ENCODE assay signal across 11 mouse cellular contexts in the genomic region with DNA sequence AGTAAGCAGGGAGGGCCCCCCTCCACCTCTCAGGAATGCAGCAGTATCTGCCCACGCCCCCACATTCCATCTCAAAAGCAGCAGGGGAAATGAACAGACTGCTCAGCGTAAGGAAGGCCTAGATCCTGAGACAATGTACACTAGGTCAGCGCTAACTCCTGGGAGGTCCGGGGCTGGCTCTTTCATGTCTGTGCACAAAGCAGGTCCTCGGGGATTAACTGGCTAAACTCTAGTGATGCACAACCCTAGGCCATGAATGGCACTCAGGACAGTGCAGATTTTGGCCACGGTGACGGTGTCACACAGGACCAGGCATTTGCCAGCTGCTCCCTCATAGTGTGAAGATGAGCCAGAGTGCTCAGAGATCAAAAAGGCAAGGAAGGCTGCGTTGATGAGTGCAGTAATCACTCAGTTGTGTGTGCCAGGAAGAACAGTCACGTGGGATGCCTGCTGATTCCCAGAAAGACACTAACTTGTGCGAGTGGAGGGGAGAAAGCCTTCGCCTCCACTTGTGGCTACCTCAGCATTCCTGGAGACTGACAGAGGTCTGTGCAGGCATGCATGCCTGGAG. TPM values are rescaled to one million over a fixed set of nuclear protein-coding genes. Genes with fewer than 3 reads are reported as not detected.
A peak's percentile ranks its signal among the peaks of the same experiment; 100 is the strongest.
DNase-seq lines count a peak whose midpoint lies in the region; ATAC-seq and TF ChIP-seq lines count a peak whose summit lies in the region.
"Had no signal": no experiment of that assay in that cellular context is flagged by ENCODE, and none has a peak within 500 bp of the region (broad histone marks: within the 10 kb centered on the region; RNA-seq: fewer than 3 reads in every experiment).

No protein-coding gene starts in this region.

- 0 out of 2 replicates have a peak, but pooled peaks cover 7% of the 10 kb centered on the region for H3K36me3 ChIP-seq in heart, embryonic 16.5 days (ENCODE audit: control insufficient read depth, insufficient read depth)
- H3K36me3 ChIP-seq in ES-Bruce4 (ENCODE audit: control insufficient read depth, insufficient read depth, low read length, poor library complexity, severe bottlenecking), result peaks cover 26% of the 10 kb centered on the region

- no peak overlapping the region for H3K27ac ChIP-seq in heart, embryonic 16.5 days (ENCODE audit: low read length)
- peak overlapping the region; percentile 79 for H3K27ac ChIP-seq in ES-Bruce4 (ENCODE audit: insufficient read depth, low read length)
- H3K27ac ChIP-seq: liver, embryonic 14.5 days had no signal

- no peak for DNase-seq in heart, postnatal 25 days (ENCODE audit: low spot score)
- DNase-seq in embryo, embryonic 11 days, result peak; percentile 47
- peak; percentile 55 to 73 for DNase-seq in kidney, postnatal 4 days
- DNase-seq in thymus, postnatal 4 days, result no peak
- DNase-seq in left cerebral cortex, postnatal 4 days, result no peak
- DNase-seq: heart, postnatal 4 days had no signal

- H3K9ac ChIP-seq in heart, embryonic 16.5 days (ENCODE audit: low read length), result no peak overlapping the region
- no peak overlapping the region for H3K9ac ChIP-seq in ES-Bruce4 (ENCODE audit: low read depth, poor library complexity, severe bottlenecking)
- H3K9ac ChIP-seq: liver, embryonic 14.5 days had no signal

- TF ChIP-seq EP300 in ES-Bruce4 (IDR thresholded peaks at IDR 0.05; ENCODE audit: insufficient read depth, low read depth, low read length), result 0 out of 2 replicates have a peak, but pooled peaks have one; percentile 47

- 0 out of 2 replicates have a peak, but pooled peaks have one; percentile 49 for ATAC-seq in heart, embryonic 16.5 days (replicated peaks; ENCODE audit: extremely low read depth, insufficient read depth, low FRiP score)
- no peak for ATAC-seq in inflammation-experienced regulatory T-cells, adult 6 months

- H3K4me2 ChIP-seq in heart, embryonic 16.5 days (ENCODE audit: low read depth, low read length), result no peak overlapping the region

- no peaks in the 10 kb centered on the region for H3K9me3 ChIP-seq in heart, embryonic 16.5 days (replicated peaks; ENCODE audit: control insufficient read depth, low read length)
- no peaks in the 10 kb centered on the region for H3K9me3 ChIP-seq in ES-Bruce4 (replicated peaks; ENCODE audit: control insufficient read depth, insufficient read depth, low read length, poor library complexity, severe bottlenecking)

- TF ChIP-seq CTCF in ES-Bruce4 (IDR thresholded peaks at IDR 0.05; ENCODE audit: low read depth, low read length), result no peak

- peaks cover 20% of the 10 kb centered on the region for H3K4me1 ChIP-seq in heart, embryonic 16.5 days (ENCODE audit: control insufficient read depth, insufficient read depth, low read length)
- peaks cover 13% of the 10 kb centered on the region for H3K4me1 ChIP-seq in ES-Bruce4 (ENCODE audit: control insufficient read depth, insufficient read depth, low read length)

- TF ChIP-seq POLR2A in ES-Bruce4 (IDR thresholded peaks at IDR 0.05; ENCODE audit: insufficient read depth, low read length), result no peak

- intact Hi-C loops in heart, postnatal 25 days (cut with DNase I), result no loop called here
- intact Hi-C loops in left cerebral cortex, postnatal 4 days (cut with DNase I), result no loop called here

- H3K27me3 ChIP-seq in heart, embryonic 16.5 days (ENCODE audit: control insufficient read depth, insufficient read depth, low read length), result no peaks in the 10 kb centered on the region
- no peaks in the 10 kb centered on the region for H3K27me3 ChIP-seq in ES-Bruce4 (ENCODE audit: control insufficient read depth, insufficient read depth, low read length, poor library complexity, severe bottlenecking)

- WGBS in heart, embryonic 16.5 days, result 52% methylated on average over 11 of the region's 11 CpGs

- H3K4me3 ChIP-seq in heart, embryonic 16.5 days (ENCODE audit: low read length), result no peak overlapping the region
- H3K4me3 ChIP-seq in ES-Bruce4 (ENCODE audit: low read depth, low read length), result no peak overlapping the region

RNA-seq across cellular contexts. Expression of gene Golm1, which starts 28.9 kb away (rescaled TPM):
- polyA plus RNA-seq in heart, embryonic 16.5 days (2015; fragmentation: Nextera tagmentation; extraction: Ambion mirVana), result 39.2 and 42.4 TPM in 2 replicates
- total RNA-seq in heart, postnatal 25 days (2021), result 10 to 100 TPM; 16.2 to 18.3 TPM
- polyA plus RNA-seq in ES-Bruce4 (2011; ENCODE audit: insufficient read depth, insufficient read length, low read depth, missing spikeins), result 54.9 and 58.3 TPM in 2 replicates
- 10 to 100 TPM; 15.5 to 16.5 TPM for total RNA-seq in left cerebral cortex, postnatal 4 days (2021)
- polyA plus RNA-seq in inflammation-experienced regulatory T-cells, adult 6 months (2017; shearing (Covaris generic)), result 10 to 100 TPM; 40.8 to 58.9 (median 47.8) TPM

RNA-seq across cellular contexts. Expression of gene 4921517D22Rik, which starts 47.1 kb away (rescaled TPM):
- not detected in 2 replicates for polyA plus RNA-seq in heart, embryonic 16.5 days (2015; fragmentation: Nextera tagmentation; extraction: Ambion mirVana)
- not detected for total RNA-seq in heart, postnatal 25 days (2021)
- not detected in 2 replicates for polyA plus RNA-seq in ES-Bruce4 (2011; ENCODE audit: insufficient read depth, insufficient read length, low read depth, missing spikeins)
- not detected for total RNA-seq in left cerebral cortex, postnatal 4 days (2021)
- not detected for polyA plus RNA-seq in inflammation-experienced regulatory T-cells, adult 6 months (2017; shearing (Covaris generic))
- total RNA-seq: common myeloid progenitor, adult 5-6 weeks; heart, postnatal 4 days had no signal
- polyA plus RNA-seq: liver, embryonic 14.5 days had no signal

Comparison
In these comparisons a context has a peak if more than half of its experiments do, and no peak if none do; other contexts are left out.
1. DNase-seq: peak in embryo, embryonic 11 days (single experiment) and kidney, postnatal 4 days (2 of 2); none in heart, postnatal 25 days (single experiment), thymus, postnatal 4 days (single experiment) and left cerebral cortex, postnatal 4 days (single experiment).